Mouse (Mus musculus): Measurements from ENCODE around the gene Pef1. TPM values are rescaled to one million over a fixed set of nuclear protein-coding genes. Genes with fewer than 3 reads are reported as not detected.

Gene Pef1
- polyA plus RNA-seq, 1 experiment from 2014 or later: 65.6 TPM

DNA sequence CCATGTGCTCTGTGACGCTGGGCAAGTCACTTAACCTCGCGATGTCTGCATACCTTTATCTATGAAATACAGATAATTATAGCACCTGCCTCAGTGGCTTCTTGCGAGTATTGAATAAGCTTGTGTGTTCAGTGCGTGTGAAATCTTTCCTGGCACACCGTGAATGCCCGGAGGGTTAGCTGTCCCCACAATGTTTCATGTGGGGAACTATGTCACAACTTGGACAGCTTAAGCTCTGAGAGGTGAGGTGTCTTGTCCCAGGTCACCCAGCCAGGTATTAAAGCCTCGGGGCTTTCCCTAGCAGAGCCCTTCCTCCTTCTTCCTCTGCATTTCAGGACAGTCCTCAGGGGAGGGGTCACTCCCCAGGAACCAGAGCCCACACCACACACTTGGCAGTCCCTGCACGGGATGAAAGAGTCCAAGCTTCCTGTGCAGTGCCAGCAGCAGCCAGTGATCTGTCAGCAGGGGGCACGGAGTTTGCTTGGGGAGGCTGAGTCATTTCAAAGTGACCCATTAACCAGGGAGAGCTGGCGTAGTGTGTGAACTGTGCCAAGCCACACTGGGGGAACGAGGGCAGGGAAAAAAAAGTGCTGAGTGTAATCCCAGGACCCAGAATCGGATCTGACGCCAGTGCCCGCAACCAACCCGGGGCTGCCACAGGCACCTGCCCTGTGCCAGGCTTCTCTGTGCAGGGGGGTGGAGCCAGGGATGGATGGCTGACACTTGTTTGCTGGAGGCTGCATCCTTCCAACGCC, 27.4 kb upstream of the Pef1 start:
- Histone ChIP-seq H3K27ac (replicated peaks) (no peak overlapping the region), H3K36me3 (no peaks in the 10 kb centered on the region), H3K27me3 (replicated peaks) (0 out of 2 replicates have a peak, but pooled peaks cover 5% of the 10 kb centered on the region), H3K4me1 (peaks cover 33% of the 10 kb centered on the region), H3K9ac (replicated peaks) (no peak overlapping the region), H3K9me3 (replicated peaks) (no peaks in the 10 kb centered on the region), H3K4me3 (replicated peaks) (no peak overlapping the region), H3K4me2 (no peak overlapping the region)
- peak; percentile 37; the same call in 1 of the 2 replicates for ATAC-seq (ENCODE audit: low FRiP score)
- 63% methylated on average over 17 of the region's 17 CpGs for WGBS

DNA sequence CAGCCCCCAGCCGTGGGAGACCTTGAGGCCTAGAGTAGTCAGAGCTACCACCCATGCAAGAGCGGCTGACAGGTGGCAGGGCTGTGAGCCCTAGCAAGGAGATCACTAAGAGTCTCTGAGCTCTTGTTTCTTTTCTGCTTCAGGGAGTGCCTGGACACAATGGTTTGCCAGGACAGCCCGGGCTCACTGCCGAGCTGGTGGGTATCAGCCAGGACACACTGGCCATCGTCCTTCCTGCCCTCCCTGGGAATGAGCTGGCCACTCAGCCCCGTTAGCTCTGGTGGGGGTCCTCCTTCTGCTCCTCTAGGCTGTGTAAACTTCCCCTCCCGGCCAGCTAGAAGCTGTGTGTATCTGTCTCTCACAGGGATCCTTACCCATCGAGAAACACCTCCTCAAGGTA, 25.5 kb upstream of the Pef1 start:
- Histone ChIP-seq H3K9me3 (replicated peaks) (no peaks in the 10 kb centered on the region), H3K27ac (replicated peaks) (no peak overlapping the region), H3K4me2 (no peak overlapping the region), H3K4me3 (replicated peaks) (no peak overlapping the region), H3K4me1 (peaks cover 44% of the 10 kb centered on the region), H3K9ac (replicated peaks) (no peak overlapping the region), H3K27me3 (replicated peaks) (peaks cover 8% of the 10 kb centered on the region; the same call in 1 of the 2 replicates), H3K36me3 (no peaks in the 10 kb centered on the region)
- 46% methylated on average over 8 of the region's 8 CpGs for WGBS
- no peak for ATAC-seq (ENCODE audit: low FRiP score)

DNA sequence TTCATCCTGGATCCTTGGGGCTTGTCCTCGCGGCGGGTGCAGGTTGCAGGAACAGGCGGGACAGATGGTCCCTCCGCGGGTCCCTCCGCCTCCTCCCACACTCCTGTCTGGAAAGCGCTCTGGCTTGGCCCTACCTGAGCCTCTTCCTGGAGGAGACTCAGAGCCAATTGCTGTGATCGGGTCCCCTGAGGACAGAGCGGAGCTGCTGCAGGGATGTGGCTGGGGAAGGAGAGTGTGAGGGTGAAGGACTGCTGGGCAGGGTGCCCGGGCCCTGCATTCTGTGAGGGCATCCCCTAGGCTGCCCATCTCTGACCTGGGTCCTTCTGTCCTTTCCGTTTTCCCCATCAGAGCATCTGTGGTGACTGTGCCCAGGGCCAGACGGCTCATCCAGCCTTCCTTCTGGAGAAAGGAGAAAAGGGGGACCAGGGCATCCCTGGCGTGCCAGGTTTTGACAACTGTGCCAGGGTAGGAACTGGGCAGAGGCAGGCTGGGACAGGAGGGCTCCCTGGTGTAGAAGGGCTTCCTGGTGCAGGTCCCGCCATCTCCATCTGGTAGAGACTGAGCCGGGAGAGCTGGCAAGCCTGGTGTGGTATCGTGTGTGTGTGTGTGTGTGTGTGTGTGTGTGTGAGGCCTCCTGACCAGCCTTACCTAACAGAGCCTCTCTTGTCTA, 23.4 kb upstream of the Pef1 start:
- Histone ChIP-seq H3K9me3 (replicated peaks) (no peaks in the 10 kb centered on the region), H3K36me3 (no peaks in the 10 kb centered on the region), H3K27ac (replicated peaks) (no peak overlapping the region), H3K4me3 (replicated peaks) (no peak overlapping the region), H3K27me3 (replicated peaks) (peaks cover 8% of the 10 kb centered on the region; the same call in 1 of the 2 replicates), H3K9ac (replicated peaks) (no peak overlapping the region), H3K4me1 (peaks cover 51% of the 10 kb centered on the region), H3K4me2 (no peak overlapping the region)
- no peak for ATAC-seq (ENCODE audit: low FRiP score)
- WGBS: 60% methylated on average over 17 of the region's 17 CpGs

DNA sequence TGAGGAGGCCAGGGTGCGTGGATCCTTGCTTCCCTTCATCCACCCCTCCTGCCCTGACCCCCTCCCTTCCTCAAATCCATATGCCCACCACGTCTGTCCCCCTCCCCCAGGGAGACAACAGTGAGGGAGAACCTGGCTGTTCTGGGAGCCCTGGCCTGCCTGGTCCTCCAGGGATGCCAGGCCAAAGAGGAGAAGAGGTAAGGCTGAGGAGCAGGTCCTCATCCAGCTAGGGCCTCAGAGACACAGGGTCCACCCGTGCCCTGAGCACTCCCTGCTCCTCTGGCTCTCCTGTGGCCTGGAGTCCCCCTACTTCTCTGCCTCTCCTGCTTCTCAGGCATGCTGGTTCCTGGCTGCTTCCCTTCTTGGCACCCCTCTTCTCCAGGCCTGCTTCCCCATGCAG, 22.8 kb upstream of the Pef1 start:
- WGBS: 51% methylated on average over 3 of the region's 3 CpGs
- no peak overlapping the region for H3K4me3 ChIP-seq (replicated peaks)
- H3K4me1 ChIP-seq: peaks cover 54% of the 10 kb centered on the region
- H3K36me3 ChIP-seq: no peaks in the 10 kb centered on the region
- H3K9me3 ChIP-seq (replicated peaks): no peaks in the 10 kb centered on the region
- H3K27me3 ChIP-seq (replicated peaks): peaks cover 8% of the 10 kb centered on the region; the same call in 1 of the 2 replicates
- no peak overlapping the region for H3K27ac ChIP-seq (replicated peaks)
- no peak for ATAC-seq (ENCODE audit: low FRiP score)
- no peak overlapping the region for H3K9ac ChIP-seq (replicated peaks)
- H3K4me2 ChIP-seq: no peak overlapping the region

DNA sequence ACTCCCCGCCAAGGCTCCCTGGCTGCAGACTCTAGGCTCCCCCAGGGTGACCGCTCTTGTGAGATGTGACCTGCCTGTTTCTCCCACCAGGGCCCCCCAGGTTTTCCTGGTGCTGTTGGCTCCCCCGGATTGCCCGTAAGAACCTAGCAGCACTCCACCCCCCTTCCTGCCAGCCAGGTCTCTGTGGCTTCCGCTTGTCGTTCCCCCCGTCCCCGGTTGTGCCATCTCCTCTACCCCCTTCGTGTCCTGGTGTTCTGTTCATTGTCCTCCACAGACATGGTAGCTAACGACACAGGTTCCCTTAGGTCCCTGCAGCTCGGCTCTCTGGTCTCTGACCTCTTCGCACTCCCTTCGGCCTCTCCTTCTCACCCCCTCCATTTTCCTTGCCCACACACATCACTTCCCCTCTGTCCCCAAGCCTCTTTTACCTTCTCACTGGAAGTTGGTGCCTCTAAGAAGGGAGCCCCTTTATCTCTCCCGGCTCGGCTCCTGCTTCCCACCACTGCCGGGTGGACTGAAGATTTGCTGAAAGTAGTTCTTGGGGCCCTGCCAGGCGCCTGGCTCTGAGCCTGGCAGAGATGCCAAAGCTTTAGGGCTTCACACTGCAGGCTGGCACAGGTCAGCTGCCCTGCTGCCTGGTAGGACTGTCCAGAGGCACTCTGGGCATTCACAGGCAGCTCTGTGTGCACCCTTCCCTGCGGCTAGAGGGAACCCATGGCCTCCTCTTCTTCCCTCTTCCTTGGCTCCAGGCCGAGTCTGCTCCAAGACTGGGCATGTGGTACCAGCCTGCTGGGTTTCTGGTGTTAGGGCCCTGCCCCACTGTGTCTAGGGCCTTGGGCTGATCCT, 20.8 kb upstream of the Pef1 start:
- Histone ChIP-seq H3K27me3 (replicated peaks) (peaks cover 8% of the 10 kb centered on the region; the same call in 1 of the 2 replicates), H3K27ac (replicated peaks) (peak overlapping the region; percentile 41; the same call in 1 of the 2 replicates), H3K9ac (replicated peaks) (no peak overlapping the region), H3K36me3 (no peaks in the 10 kb centered on the region), H3K4me3 (replicated peaks) (no peak overlapping the region), H3K9me3 (replicated peaks) (no peaks in the 10 kb centered on the region), H3K4me2 (no peak overlapping the region), H3K4me1 (peaks cover 38% of the 10 kb centered on the region)
- WGBS: 74% methylated on average over 19 of the region's 19 CpGs
- ATAC-seq (ENCODE audit: low FRiP score): peak; percentile 78

DNA sequence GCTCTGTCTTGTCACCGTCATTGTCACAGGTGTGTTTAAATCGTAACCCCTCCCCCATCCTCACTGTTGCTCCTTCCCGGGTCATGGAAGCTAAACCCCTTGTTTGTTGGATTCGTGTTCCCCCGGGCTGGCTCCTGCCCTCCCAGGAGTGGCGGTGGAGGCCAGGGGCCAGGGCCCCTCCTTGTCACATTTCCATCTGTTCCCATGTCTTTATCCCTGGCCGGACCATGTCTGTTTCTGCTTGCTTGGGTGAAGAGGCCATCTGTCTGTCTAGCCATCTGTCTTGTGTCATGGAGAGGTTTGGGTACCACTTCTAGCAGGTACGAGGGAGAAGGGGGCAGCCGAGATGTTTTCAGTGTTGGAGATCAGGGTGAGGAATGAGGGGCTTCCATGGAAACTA, 20.1 kb upstream of the Pef1 start:
- H3K9me3 ChIP-seq (replicated peaks): no peaks in the 10 kb centered on the region
- no peak overlapping the region; the same call in 1 of the 2 replicates for H3K27ac ChIP-seq (replicated peaks)
- no peak overlapping the region for H3K9ac ChIP-seq (replicated peaks)
- no peaks in the 10 kb centered on the region for H3K36me3 ChIP-seq
- no peak overlapping the region for H3K4me3 ChIP-seq (replicated peaks)
- no peak overlapping the region for H3K4me2 ChIP-seq
- H3K27me3 ChIP-seq (replicated peaks): peaks cover 12% of the 10 kb centered on the region; the same call in 1 of the 2 replicates
- ATAC-seq (ENCODE audit: low FRiP score): no peak
- H3K4me1 ChIP-seq: peaks cover 32% of the 10 kb centered on the region
- 66% methylated on average over 9 of the region's 9 CpGs for WGBS

DNA sequence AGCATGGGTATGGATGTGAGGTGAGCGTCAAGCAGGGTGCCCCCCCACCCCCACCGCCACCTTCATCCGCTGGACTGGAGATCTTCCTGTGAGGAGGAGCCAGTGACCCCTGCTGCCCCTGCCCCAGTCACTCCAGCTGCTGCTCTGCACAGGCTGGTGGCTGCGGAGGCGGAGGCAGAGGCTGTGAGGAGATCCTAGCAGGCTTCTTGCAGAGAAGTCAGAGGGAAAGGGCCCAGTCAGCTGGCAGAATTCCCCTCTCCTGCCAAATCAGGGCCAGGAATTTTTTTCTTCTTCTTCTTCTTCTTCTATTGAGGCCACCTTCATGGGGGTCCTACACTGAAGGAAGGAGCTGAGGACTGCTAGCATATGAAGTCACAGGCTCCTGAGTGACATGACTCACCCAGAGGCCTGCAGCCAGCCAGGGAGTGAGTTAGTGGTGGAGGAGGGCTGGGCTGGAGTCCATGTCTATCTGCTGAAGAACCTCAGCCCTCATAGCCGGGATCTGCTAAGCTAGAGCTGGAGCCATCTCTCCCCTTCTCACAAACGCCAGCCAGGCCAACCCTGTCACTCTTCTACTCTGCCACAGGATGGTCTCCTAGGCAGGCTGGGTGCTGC, 17.9 kb upstream of the Pef1 start:
- H3K9me3 ChIP-seq (replicated peaks): no peaks in the 10 kb centered on the region
- no peak overlapping the region for H3K27ac ChIP-seq (replicated peaks)
- H3K4me3 ChIP-seq (replicated peaks): no peak overlapping the region
- H3K36me3 ChIP-seq: no peaks in the 10 kb centered on the region
- H3K27me3 ChIP-seq (replicated peaks): peaks cover 21% of the 10 kb centered on the region
- H3K4me1 ChIP-seq: peaks cover 24% of the 10 kb centered on the region
- no peak overlapping the region for H3K9ac ChIP-seq (replicated peaks)
- no peak for ATAC-seq (ENCODE audit: low FRiP score)
- no peak overlapping the region for H3K4me2 ChIP-seq
- 56% methylated on average over 7 of the region's 7 CpGs for WGBS

DNA sequence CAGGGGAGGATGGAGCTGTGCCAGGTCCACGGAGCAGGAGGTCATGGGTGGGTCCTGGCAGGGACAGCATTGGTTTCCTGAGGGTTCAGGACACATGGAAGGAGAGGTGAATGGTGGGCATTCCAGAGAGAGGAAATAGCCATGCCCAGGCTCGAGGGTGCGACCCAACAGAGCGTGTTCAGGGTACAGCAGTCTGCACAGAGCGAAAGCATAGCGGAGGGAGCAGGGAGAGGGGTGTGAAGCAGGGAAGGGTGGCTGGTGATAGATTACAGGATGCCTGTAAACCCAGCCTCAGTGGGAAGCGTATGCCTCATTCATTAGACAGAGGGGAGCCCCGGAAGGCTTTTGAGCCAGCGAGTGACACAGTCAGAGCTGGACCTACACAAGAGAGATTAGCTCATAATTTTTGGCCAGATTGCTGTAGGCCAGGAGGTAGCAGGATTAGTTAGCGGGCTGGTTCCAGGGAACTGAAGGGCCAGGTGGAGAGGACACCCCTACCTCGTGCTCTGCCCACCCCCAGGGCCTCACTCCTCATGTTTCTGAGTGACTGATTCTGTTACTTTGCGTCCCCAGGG, 17.0 kb upstream of the Pef1 start:
- no peak overlapping the region for H3K4me3 ChIP-seq (replicated peaks)
- H3K4me1 ChIP-seq: peaks cover 21% of the 10 kb centered on the region
- H3K9ac ChIP-seq (replicated peaks): no peak overlapping the region
- 65% methylated on average over 11 of the region's 12 CpGs for WGBS
- ATAC-seq (ENCODE audit: low FRiP score): no peak
- H3K27ac ChIP-seq (replicated peaks): no peak overlapping the region
- peaks cover 21% of the 10 kb centered on the region for H3K27me3 ChIP-seq (replicated peaks)
- no peaks in the 10 kb centered on the region for H3K9me3 ChIP-seq (replicated peaks)
- no peaks in the 10 kb centered on the region for H3K36me3 ChIP-seq
- no peak overlapping the region for H3K4me2 ChIP-seq

DNA sequence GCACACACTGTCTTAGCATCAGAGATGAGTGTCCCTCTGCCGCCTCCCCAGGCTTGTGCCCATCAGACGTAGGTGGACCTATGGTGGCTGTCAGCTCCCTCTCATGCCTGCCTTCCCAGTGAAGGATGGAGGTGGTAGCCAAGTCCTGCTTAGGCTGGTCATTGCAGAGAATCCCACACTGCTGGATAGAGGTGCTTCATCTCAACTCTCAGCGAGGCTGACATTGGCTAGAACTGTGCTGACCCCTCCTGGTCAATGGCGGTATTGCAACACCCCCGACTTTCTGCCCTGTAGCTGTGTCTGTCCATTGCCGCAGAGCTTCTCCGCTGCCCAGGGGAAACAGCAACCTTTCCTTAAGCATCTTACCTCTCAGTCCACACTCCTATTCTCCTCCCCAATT, 15.1 kb upstream of the Pef1 start:
- peaks cover 22% of the 10 kb centered on the region; the same call in 1 of the 2 replicates for H3K27me3 ChIP-seq (replicated peaks)
- H3K36me3 ChIP-seq: no peaks in the 10 kb centered on the region
- ATAC-seq (ENCODE audit: low FRiP score): peak; percentile 60; the same call in 1 of the 2 replicates
- no peak overlapping the region for H3K27ac ChIP-seq (replicated peaks)
- no peak overlapping the region for H3K9ac ChIP-seq (replicated peaks)
- no peak overlapping the region for H3K4me3 ChIP-seq (replicated peaks)
- no peak overlapping the region for H3K4me2 ChIP-seq
- H3K4me1 ChIP-seq: peaks cover 6% of the 10 kb centered on the region
- no peaks in the 10 kb centered on the region for H3K9me3 ChIP-seq (replicated peaks)
- 14% methylated on average over 7 of the region's 7 CpGs for WGBS

DNA sequence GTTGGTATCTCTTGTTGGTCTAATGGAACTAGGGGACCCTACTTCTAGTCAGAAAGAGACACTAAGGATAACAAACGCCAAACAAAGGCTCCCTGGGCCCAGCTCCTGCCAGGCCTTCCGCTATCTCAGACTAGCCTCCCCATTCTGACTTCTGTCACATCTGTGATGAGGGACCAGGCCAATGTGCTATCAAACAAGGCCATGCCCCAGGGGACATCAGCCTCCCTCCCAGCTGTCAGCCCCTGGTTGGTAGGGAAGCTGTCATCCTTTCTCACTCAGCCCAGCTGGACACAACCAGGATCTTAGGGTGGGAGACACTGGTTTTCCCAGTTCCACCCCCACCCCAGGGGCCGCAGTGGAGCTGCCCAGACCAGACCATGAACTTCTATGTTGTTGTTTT, 7.2 kb upstream of the Pef1 start:
- Histone ChIP-seq H3K4me3 (replicated peaks) (no peak overlapping the region), H3K9me3 (replicated peaks) (no peaks in the 10 kb centered on the region), H3K4me1 (no peaks in the 10 kb centered on the region), H3K27me3 (replicated peaks) (peaks cover 15% of the 10 kb centered on the region), H3K4me2 (no peak overlapping the region), H3K9ac (replicated peaks) (no peak overlapping the region), H3K36me3 (no peaks in the 10 kb centered on the region), H3K27ac (replicated peaks) (no peak overlapping the region)
- ATAC-seq (ENCODE audit: low FRiP score): no peak
- WGBS: 47% methylated on average over 3 of the region's 3 CpGs

DNA sequence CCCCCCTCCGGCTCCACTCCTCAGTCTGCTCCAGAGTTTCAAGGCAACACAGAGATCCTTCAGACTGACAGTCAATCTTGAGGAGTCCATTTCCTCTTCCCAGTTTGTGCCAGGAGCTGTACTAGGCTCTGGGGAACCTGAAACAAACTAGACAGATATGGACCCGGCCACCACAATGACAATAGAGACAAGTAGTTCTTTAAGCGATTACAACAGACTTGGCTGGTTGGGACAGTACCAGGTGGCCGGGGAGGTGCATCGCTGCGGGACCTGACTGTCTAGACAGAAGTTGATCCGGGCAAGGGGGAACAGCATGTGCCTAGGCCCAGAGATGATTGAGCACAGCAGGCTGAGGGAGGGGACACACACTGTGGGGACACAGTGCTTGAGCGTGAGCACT, 1.2 kb upstream of the Pef1 start:
- 23% methylated on average over 8 of the region's 8 CpGs for WGBS
- Histone ChIP-seq H3K9me3 (replicated peaks) (no peaks in the 10 kb centered on the region), H3K9ac (replicated peaks) (no peak overlapping the region), H3K27me3 (replicated peaks) (peaks cover 4% of the 10 kb centered on the region), H3K27ac (replicated peaks) (no peak overlapping the region), H3K4me1 (peaks cover 6% of the 10 kb centered on the region), H3K4me2 (no peak overlapping the region), H3K36me3 (no peaks in the 10 kb centered on the region), H3K4me3 (replicated peaks) (no peak overlapping the region)
- no peak for ATAC-seq (ENCODE audit: low FRiP score)
